In genomic region chr7:6659605-6660004, GRCm38 (mm10) we compare ENCODE assay signal across 8 mouse cellular contexts. TPM values are rescaled to one million over a fixed set of nuclear protein-coding genes. Genes with fewer than 3 reads are reported as not detected.
A peak's percentile ranks its signal among the peaks of the same experiment; 100 is the strongest.
DNase-seq lines count a peak whose midpoint lies in the region; ATAC-seq and TF ChIP-seq lines count a peak whose summit lies in the region.
"Had no signal": no experiment of that assay in that cellular context is flagged by ENCODE, and none has a peak within 500 bp of the region (broad histone marks: within the 10 kb centered on the region; RNA-seq: fewer than 3 reads in every experiment).

No protein-coding gene starts in this region.

- peak; percentile 50; the same call in 1 of the 2 replicates for ATAC-seq in kidney, embryonic 14.5 days (ENCODE audit: low FRiP score, low TSS enrichment)
- no peak for ATAC-seq in kidney, embryonic 15.5 days (replicated peaks; ENCODE audit: low FRiP score)
- peak; percentile 72 for ATAC-seq in hindbrain, embryonic 13.5 days (ENCODE audit: low FRiP score)
- peak; percentile 80 for ATAC-seq in midbrain, embryonic 16.5 days

- H3K36me3 ChIP-seq in kidney, embryonic 14.5 days (ENCODE audit: control insufficient read depth, insufficient read depth, low read length), result no peaks in the 10 kb centered on the region
- H3K36me3 ChIP-seq in kidney, embryonic 15.5 days, result no peaks in the 10 kb centered on the region
- H3K36me3 ChIP-seq in ES-E14 (ENCODE audit: control insufficient read depth, insufficient read depth, low read length, poor library complexity, severe bottlenecking), result no peaks in the 10 kb centered on the region
- H3K36me3 ChIP-seq in hindbrain, embryonic 13.5 days, result no peaks in the 10 kb centered on the region
- no peaks in the 10 kb centered on the region for H3K36me3 ChIP-seq in midbrain, embryonic 16.5 days (ENCODE audit: control insufficient read depth, insufficient read depth, low read length)

- H3K27ac ChIP-seq in kidney, embryonic 14.5 days (ENCODE audit: low read depth, low read length), result no peak overlapping the region
- H3K27ac ChIP-seq in kidney, embryonic 15.5 days, result no peak overlapping the region
- H3K27ac ChIP-seq in ES-E14 (ENCODE audit: insufficient read depth, low read depth, low read length, poor library complexity, severe bottlenecking), result no peak overlapping the region
- H3K27ac ChIP-seq in hindbrain, embryonic 13.5 days, result no peak overlapping the region
- no peak overlapping the region for H3K27ac ChIP-seq in midbrain, embryonic 16.5 days (ENCODE audit: low read length)

- H3K4me1 ChIP-seq in kidney, embryonic 14.5 days (ENCODE audit: control insufficient read depth, insufficient read depth, low read length), result no peaks in the 10 kb centered on the region
- H3K4me1 ChIP-seq in kidney, embryonic 15.5 days, result no peaks in the 10 kb centered on the region
- peaks cover 2 to 5% of the 10 kb centered on the region in 2 experiments; a peak in 1 of 4 replicates for H3K4me1 ChIP-seq in ES-E14 (ENCODE audit: control insufficient read depth in 2 of 2, insufficient read depth in 2 of 2, low read length in 2 of 2, poor library complexity in 1 of 2)
- no peaks in the 10 kb centered on the region for H3K4me1 ChIP-seq in hindbrain, embryonic 13.5 days (replicated peaks)
- H3K4me1 ChIP-seq in midbrain, embryonic 16.5 days (ENCODE audit: control insufficient read depth, insufficient read depth, low read length), result no peaks in the 10 kb centered on the region

- DNase-seq in ES-E14 (ENCODE audit: low read depth, low spot score) (peak; percentile 51), ZHBTc4 (ENCODE audit: low read depth, low spot score) (peak; percentile 57)
- no peak for DNase-seq in spleen, postnatal 14 days (ENCODE audit: low spot score in 2 of 2)

- no peaks in the 10 kb centered on the region for H3K9me3 ChIP-seq in kidney, embryonic 14.5 days (ENCODE audit: control insufficient read depth, low read length)
- no peaks in the 10 kb centered on the region for H3K9me3 ChIP-seq in kidney, embryonic 15.5 days (replicated peaks)
- H3K9me3 ChIP-seq in ES-E14 (ENCODE audit: control insufficient read depth, insufficient read depth, low read depth, low read length), result no peaks in the 10 kb centered on the region
- no peaks in the 10 kb centered on the region for H3K9me3 ChIP-seq in hindbrain, embryonic 13.5 days
- no peaks in the 10 kb centered on the region for H3K9me3 ChIP-seq in midbrain, embryonic 16.5 days (replicated peaks; ENCODE audit: control insufficient read depth, low read length, poor library complexity, severe bottlenecking)

- 27% methylated on average over 2 of the region's 2 CpGs for WGBS in kidney, embryonic 14.5 days
- WGBS in kidney, embryonic 15.5 days, result 28% methylated on average over 2 of the region's 2 CpGs
- 15% methylated on average over 2 of the region's 2 CpGs for WGBS in hindbrain, embryonic 13.5 days
- 16% methylated on average over 2 of the region's 2 CpGs for WGBS in midbrain, embryonic 16.5 days

- no peak overlapping the region for H3K9ac ChIP-seq in kidney, embryonic 14.5 days (ENCODE audit: low read depth, low read length)
- no peak overlapping the region for H3K9ac ChIP-seq in kidney, embryonic 15.5 days
- H3K9ac ChIP-seq in ES-E14 (ENCODE audit: insufficient read depth, low read depth, low read length, poor library complexity, severe bottlenecking), result no peak overlapping the region
- H3K9ac ChIP-seq in hindbrain, embryonic 13.5 days, result no peak overlapping the region
- H3K9ac ChIP-seq in midbrain, embryonic 16.5 days (ENCODE audit: low read depth, low read length), result no peak overlapping the region

- in situ Hi-C loops in ES-E14 (cut with MboI; ENCODE audit: low sequenced_read_pairs in 2 of 2, unreplicated experiment in 2 of 2), result no loop called here

- H3K4me3 ChIP-seq in kidney, embryonic 14.5 days (ENCODE audit: low read length), result no peak overlapping the region
- H3K4me3 ChIP-seq in kidney, embryonic 15.5 days (replicated peaks), result no peak overlapping the region
- H3K4me3 ChIP-seq in ES-E14 (ENCODE audit: insufficient read depth in 1 of 2, low read depth in 1 of 2, low read length in 2 of 2, poor library complexity in 1 of 2, severe bottlenecking in 1 of 2), result no peak overlapping the region
- no peak overlapping the region for H3K4me3 ChIP-seq in hindbrain, embryonic 13.5 days
- H3K4me3 ChIP-seq in midbrain, embryonic 16.5 days (ENCODE audit: low read depth, low read length), result no peak overlapping the region
- H3K4me3 ChIP-seq: myocyte had no signal

- H3K4me2 ChIP-seq in kidney, embryonic 14.5 days (replicated peaks; ENCODE audit: low read depth, low read length), result no peak overlapping the region
- H3K4me2 ChIP-seq in kidney, embryonic 15.5 days, result no peak overlapping the region
- no peak overlapping the region for H3K4me2 ChIP-seq in hindbrain, embryonic 13.5 days
- no peak overlapping the region for H3K4me2 ChIP-seq in midbrain, embryonic 16.5 days (ENCODE audit: low read length)

- H3K27me3 ChIP-seq in kidney, embryonic 14.5 days (ENCODE audit: control insufficient read depth, insufficient read depth, low read length), result no peaks in the 10 kb centered on the region
- H3K27me3 ChIP-seq in kidney, embryonic 15.5 days, result no peaks in the 10 kb centered on the region
- H3K27me3 ChIP-seq in hindbrain, embryonic 13.5 days, result no peaks in the 10 kb centered on the region
- no peaks in the 10 kb centered on the region for H3K27me3 ChIP-seq in midbrain, embryonic 16.5 days (ENCODE audit: control insufficient read depth, insufficient read depth, low read depth, low read length)

TF ChIP-seq in ES-E14, 5 proteins besides CTCF, POLR2A, EP300 and RAD21:
- TF ChIP-seq ZNF384 (IDR thresholded peaks at IDR 0.05; ENCODE audit: low read depth, low read length) (no peak), ZC3H11A (IDR thresholded peaks at IDR 0.05; ENCODE audit: borderline replicate concordance, low read depth, low read length) (0 out of 2 replicates have a peak, but pooled peaks have one; percentile 22)

RNA-seq across cellular contexts. Expression of gene Zim1, which starts 36.6 kb away (rescaled TPM):
- 4.7 and 6.0 TPM in 2 replicates for polyA plus RNA-seq in kidney, embryonic 14.5 days (2014; fragmentation: Nextera tagmentation; extraction: Ambion mirVana)
- 4.0 TPM in 2 replicates for polyA plus RNA-seq in kidney, embryonic 15.5 days (2015; fragmentation: Nextera tagmentation; extraction: Ambion mirVana)
- total RNA-seq in ES-E14 (2012; rRNA removed), result 0.95 and 1.7 TPM in 2 replicates
- 2.6 and 3.9 TPM in 2 replicates for polyA plus RNA-seq in hindbrain, embryonic 13.5 days (2015; fragmentation: Nextera tagmentation; extraction: Ambion mirVana)
- 7.6 and 8.4 TPM in 2 replicates for polyA plus RNA-seq in midbrain, embryonic 16.5 days (2015; fragmentation: Nextera tagmentation; extraction: Ambion mirVana)

Comparison
In these comparisons a context has a peak if more than half of its experiments do, and no peak if none do; other contexts are left out.
1. DNase-seq: peak in ES-E14 (single experiment) and ZHBTc4 (single experiment); none in spleen, postnatal 14 days (0 of 2).